Mouse (Mus musculus): ENCODE data around the gene Cd19.

Cd19 gene

DNA sequence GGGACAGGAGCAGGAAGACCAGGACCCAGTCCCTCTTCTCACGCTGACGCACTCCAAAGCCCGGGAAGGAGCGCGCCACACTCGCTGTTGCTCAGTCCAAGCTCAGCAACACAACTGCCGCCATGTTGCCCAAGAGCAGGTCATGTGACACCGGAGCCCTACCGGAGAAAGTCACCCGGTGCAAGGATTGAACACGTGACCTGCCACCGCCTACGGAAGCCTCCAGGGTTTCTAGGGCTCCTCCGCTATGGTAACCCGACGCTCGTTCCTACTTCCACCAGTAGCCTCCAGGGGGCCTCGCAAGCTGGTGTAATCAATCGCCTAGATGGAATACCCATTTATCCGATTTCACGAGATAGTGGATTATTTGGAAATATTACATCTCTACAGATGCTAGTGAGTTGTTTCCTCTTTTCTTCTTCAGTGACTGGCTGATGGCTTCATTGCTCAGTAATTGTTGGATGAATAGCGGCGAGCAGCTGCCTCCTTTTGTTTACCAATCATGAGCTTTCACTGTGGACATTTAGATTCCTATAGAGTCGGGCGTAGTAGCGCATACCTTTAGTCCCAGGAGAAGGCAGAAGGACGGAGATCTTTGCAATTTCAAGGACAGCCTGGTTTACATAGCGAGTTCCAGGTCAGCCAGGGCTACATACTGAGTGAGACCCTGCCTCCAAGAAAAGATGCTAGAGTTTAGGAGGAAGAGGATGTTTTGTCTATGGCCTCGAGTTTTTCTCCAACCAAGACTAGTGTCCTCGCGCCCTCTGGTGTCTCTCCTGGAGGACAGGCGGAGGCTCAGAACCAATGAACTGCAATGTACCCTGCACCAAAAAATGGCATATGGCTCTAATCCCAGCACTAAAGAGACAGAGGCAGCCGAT lies 37.2 kb downstream of the Cd19 start, which contains the start of gene Spns1:
Gene Spns1, minus strand, starts transcription at position 173 of the 881 bp plus-strand sequence.
- peak; percentile 99 for DNase-seq (ENCODE audit: low read depth)

DNA sequence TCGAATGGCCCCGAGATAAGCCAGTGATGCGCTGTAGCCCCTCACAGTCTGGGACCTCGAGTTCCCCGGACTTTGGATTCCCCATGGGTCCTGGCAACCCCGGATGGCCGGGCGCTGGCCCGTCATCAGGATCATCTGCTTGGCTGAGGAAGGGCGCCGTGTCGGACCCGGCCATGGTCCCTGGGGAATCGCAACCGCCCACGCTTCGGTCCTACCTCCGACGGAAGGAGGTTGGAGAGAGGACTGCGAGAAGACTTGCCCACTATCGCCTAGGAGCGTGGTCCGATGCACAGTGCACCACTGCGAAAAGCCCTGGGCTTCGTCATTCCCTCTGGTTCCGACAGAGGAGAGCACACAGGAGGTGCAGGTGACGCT lies 37.8 kb downstream of the Cd19 start:
- no peak for DNase-seq (ENCODE audit: low read depth)

DNA sequence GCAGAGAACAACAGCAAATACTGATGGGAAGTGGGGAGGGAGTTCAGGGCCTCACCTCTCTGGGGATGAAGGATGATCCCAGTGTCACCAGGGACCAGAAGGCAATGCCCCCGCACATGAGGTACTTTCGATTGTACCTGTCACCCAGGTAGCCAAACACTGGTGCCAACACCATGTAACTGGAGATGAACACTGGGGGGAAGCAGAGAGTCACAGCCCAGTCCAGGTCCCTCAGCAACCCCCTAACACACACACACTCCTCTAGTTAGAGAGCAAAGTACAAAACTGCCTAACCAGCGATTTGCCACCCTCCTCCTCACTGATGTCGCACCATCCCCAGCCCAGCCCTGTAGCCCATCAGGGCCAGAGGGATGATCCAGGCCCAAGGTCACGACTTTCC lies 39.7 kb downstream of the Cd19 start:
- no peak for DNase-seq (ENCODE audit: low read depth)

DNA sequence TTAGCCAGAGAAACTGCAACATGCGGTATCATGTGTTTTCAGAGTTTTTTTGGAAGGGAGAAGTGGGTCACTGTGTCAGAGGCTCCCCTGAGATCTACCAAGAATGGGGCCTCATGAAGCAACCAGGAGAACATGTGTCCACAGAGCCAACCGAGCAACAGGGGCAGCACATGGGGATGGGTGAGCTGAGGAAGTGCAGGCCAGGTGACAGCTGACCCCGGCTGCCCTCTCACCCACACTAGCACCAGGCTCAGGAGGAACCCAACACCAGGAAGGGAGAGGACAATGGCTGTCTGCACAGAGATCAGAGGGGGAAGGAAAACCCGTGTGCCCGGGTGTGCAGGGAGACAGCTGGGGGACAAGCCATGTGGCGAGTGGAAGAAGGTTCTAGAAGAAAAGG lies 40.2 kb downstream of the Cd19 start:
- no peak for DNase-seq (ENCODE audit: low read depth)

DNA sequence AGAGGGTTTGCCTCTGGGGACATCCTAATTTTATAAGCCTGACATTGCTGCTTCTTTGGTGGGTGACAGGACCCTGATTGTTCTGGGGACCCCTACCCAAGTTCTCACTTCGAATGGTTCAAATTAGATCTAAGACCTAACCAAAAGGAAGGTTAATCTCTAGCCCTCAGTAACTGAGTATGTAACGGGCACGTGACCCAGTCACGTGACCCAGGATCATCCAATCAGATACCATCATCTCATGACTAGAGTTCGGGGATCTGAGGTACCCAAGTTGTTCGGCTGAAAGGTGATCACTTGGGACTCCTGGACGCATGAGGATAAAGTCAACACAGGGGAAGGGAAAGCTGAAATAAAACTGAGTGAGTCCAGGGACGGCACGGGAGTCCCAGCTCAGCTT lies 41.7 kb downstream of the Cd19 start:
- DNase-seq (ENCODE audit: low read depth): no peak

DNA sequence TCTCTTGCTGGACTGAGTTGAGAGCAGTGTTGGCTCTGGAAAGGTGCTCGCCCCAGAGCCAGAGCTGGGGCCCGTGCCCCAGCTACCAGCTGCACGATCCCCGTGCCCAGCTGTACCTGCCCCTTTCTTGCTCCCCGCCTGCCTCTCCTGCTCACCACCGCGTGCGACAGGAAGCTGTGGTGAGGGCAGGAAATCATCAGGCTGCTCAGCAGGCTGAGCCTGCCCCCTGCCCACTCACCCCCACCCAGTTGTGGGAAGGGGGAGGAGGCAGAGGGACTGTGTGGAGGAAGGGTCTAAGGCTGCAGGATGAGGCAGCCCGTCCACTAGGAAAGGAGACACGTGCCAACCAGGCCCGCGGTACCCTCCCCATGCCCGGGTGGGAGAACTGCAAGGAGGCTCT lies 45.3 kb downstream of the Cd19 start, which contains the start of gene Lat:
Gene Lat, minus strand, starts transcription at position 178 of the 400 bp plus-strand sequence.
- peak; percentile 90 for DNase-seq (ENCODE audit: low read depth)

DNA sequence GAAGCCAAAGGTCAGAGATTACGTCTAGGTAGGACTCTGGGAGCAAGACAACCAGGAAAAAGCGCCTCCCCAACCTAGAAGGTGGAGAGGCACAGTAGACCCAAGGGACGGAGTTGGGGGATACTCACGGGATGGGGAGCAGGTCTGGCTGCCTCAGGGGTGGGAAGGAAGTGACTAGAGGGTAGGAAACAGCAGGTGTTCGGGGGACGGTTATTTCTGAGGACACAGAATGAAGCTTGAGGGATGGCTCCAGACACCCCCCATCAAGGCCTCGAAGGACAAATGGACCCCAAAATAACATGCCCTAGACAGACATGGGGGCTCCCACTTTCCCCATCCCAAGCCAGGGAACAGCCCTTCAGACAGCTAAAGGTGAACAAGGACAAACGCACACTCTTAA lies 46.3 kb downstream of the Cd19 start:
- peak; percentile 48 for DNase-seq (ENCODE audit: low read depth)

DNA sequence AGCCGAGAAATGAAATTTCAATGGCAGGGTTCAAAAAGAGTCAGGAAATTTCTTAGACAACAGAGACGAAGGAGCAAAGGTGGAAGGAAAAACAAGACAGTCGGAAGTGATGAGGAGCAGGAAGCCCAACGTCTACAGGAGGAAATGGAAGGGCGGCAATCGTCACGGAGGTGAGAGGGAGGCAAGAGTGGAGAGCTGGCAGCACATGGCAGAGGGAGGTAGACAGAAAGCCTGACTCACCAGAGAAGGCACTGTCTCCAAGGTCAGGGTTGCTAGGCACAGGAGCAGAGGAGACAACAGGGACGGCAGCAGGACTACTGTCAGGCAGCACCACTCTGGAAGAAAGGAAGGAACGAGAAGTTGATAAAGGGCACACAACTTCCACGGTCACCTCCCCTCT lies 47.1 kb downstream of the Cd19 start:
- DNase-seq (ENCODE audit: low read depth): peak; percentile 80

DNA sequence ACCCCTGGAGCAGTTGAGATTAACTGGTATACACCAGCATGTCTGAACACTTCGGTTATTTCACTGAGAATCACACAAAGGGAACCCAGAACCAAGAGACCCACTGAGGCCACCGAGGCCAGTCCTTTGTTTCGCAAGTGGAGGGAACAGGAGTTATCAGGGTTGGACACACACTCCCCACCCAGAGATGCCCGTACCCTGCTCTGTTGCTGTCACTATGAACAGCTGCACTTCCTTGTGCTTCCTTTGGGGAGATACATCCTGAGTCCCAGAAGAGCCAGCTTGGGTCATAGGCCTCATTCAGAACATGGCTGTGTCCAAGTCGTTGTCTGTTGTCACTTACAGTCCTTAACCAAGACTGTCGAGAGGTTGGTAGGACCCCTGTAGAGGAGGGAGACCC lies 51.7 kb downstream of the Cd19 start:
- DNase-seq (ENCODE audit: low read depth): no peak

DNA sequence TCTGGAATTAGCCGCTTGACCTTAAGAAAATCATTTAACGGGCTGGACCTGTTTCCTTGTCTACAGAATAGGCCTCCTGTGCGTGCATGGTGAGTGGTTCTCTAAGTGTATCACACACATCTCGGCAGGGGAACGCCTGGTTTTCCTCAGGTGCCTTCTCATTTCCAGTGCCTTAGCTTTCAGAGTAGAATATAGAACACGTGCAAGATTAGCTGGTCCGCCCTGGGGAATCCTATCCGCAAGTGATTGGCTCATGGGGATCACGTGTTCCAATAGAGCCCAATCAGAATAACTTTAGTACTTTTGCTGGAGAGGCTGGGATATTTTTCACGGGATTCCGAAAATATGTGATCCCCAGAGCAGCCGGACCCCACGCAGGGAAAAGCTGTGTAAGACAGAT lies 55.6 kb downstream of the Cd19 start:
- DNase-seq (ENCODE audit: low read depth): no peak
